Mouse (Mus musculus): ENCODE measurements at regions not wholly inside any gene's neighbourhood (a gene's known extent, or its start where the extent isn't known, plus 50 kb on each side); places are given as distances from the start of the nearest gene placed in this dataset.
A peak's percentile ranks its signal among the peaks of the same experiment; 100 is the strongest.
"Not testable (repeated sequence)": the region's sequence is repeated elsewhere in the genome, so short reads cannot be mapped to it uniquely, and the experiment has no call there.

DNA sequence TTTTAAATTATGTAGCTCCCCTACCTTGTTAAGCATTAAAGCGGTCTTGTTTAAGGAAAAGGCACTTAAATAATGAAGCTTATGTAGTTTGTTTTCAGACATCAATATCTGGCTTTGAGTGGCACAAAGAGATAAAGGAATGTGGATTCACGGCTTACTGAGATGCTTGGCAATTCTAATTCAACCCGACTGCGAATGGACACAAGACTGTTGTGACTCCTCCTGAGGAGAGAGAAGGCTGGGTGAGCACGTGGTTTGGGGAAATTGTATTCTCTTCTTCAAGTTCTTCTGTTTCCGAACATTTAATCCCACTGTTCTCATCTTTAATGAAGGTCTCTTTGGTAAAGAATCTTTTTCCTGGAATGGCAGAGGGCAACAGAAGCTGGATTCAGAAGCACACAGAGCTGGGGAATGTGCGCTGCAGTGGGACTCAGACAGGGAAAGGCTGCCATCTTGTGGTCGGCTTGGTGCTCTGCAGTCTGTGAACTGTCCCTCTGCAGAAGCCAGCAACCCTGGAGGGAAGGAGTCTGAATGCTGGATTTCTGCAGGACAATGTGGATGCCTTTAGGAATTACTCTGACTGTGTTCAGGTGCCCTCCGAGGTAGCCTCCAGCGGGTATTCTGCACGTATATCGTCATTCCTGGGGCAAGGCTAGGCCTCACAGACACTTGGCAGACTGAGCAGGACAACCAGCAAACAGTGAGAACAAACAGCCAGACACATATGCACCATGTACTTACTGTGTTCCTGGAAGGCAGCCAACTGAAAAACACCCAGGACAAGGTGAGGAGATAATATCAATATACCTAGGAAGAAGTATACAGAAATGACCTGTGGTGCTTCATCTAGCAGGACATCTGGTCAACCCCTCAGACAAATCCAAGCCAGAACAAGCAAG is 54.0 kb upstream of the Pax1 start:
- peak; percentile 30 to 80 for DNase-seq (ENCODE audit: low spot score in 2 of 2)

DNA sequence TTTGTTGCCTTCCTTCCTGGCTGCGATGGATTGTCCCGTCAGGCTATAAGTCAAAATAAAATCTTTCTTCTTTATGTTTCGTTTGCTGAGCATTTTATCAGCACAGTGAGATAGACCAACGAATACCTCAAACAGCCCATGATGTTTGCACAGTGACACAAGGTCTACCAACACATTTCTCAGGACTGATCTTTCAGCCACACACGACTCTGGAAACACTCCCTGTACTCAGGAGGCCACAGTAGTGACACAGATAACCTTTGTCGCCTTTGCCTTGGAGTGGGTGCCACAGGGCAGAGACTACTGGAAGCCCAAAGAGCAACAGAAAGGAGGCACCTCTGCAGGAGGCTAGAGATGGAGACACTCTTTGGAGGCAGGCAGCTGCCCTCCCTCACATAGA is 55.0 kb upstream of the Pax1 start:
- DNase-seq (ENCODE audit: low spot score in 2 of 2): no peak

DNA sequence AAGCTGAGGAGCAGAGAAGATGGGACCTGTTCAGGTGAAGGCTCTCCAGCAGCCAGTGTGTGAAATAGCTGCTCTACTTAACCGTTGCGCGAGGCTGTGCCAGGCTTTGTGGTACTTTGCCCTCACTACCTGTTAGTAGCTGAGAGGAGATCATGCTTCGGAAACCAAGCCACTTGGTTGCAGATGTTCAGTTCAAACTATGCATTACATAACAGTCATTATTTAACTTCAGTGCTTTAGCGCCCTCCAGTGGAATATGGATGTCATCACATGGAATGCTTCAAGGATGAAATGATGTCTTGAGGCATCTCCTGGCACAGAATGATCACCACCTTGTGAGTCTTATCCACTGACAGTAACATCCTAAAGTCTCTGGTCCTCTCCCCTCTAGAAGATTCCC is 56.5 kb upstream of the Pax1 start:
- DNase-seq (ENCODE audit: low spot score in 2 of 2): peak; percentile 23

DNA sequence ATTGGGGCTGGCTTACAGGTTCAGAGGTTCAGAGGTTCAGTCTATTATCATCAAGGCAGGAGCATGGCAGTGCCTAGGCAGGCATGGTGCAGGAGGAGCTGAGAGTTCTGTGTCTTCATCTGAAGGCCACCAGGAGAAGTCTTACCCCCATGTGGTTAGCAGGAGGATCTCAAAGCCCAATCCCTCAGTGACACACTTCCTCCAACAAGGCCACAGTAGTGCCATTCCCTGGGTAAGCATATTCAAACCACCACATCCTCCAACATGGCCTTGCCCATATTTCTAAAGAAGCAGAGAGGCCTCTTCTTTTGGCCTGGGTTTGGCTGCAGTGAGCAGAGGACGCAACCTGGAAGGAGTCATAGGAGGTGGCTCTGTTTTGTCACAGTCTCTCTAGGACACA is 61.2 kb upstream of the Pax1 start:
- DNase-seq (ENCODE audit: low spot score in 2 of 2): no peak

GRCm38 (mm10) chr2:147299359-147299758 is 62.4 kb upstream of the Pax1 start:
- DNase-seq (ENCODE audit: low spot score in 2 of 2): no peak

DNA sequence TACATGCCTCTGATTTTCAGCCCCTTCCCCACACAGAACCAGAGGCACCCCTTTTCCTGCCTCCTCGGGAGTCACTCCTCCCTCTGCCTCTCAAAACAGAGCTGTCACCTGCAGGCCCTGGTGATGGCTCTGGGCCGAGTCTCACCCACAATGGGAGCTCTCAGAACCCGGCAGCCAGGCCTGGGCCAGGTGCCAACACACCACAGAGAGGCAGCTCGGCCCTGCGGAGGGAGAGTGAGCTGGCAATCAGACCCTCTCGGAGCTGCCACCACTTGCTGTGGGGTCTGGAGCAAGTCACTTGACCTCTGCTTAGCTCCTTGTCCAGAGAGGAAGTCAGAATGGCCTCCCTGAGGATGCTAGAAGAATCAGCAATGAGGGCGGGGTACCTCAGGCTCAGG is 63.2 kb upstream of the Pax1 start:
- peak; percentile 82 to 83 for DNase-seq (ENCODE audit: low spot score in 2 of 2)

DNA sequence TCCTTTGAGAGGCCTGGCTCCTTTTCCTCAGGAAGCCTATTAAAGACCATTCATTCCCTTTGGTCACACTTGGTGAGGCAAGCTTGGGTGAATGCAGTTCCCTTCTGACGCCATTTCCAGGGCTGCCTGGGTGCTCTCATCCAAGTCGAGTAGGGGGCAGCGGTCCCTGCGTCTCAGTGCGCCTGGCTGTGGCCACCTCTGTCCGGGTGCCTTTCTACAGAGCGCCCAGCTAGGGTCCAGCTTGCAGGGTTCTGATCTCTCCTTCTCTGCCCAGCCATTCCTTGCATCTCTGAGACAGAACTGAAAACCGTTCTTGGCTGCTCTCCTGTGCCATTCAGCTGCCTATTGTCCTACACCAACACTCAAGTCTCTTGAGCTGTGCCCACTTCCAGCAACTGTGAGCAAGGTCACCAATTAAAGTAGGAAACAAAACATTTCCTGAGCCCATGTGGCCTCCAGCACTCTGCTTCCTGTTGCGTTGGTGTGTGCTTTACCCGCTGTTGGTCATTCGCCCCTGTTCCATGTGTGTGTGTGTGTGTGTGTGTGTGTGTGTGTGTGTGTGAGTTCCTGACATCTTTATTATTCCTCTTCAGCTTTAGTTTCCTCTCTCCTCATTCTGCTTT is 63.7 kb upstream of the Pax1 start:
- DNase-seq (ENCODE audit: low spot score in 2 of 2): no peak

GRCm38 (mm10) chr2:147294926-147295325 is 66.8 kb upstream of the Pax1 start:
- DNase-seq (ENCODE audit: low spot score in 2 of 2): not testable (repeated sequence)

GRCm38 (mm10) chr2:147293294-147293688 is 68.4 kb upstream of the Pax1 start:
- no peak for DNase-seq (ENCODE audit: low spot score in 2 of 2)

GRCm38 (mm10) chr2:147292387-147293293 is 69.1 kb upstream of the Pax1 start:
- no peak for DNase-seq (ENCODE audit: low spot score in 2 of 2)

DNA sequence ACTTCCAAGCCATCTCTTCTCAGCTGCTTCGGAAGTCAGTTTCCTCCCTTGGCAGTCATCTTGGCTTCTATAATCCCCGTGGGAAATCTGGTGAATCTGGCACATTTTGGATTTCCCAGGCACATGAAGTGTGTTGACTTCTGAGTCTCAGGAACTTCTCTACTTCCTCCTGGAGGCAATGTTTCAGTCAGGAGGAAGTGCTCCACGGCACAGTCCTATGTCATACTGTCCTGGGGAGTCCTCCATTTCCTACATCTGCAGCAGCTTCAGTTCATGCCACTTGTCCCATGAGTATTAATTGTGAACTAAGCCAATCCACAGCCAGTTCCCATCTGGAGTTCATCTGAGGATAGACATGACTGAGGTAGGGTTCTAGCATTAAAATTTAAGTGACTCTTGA is 78.3 kb upstream of the Pax1 start:
- DNase-seq (ENCODE audit: low spot score in 2 of 2): no peak

GRCm38 (mm10) chr2:147277636-147278035 is 83.6 kb upstream of the Nkx2-2 start:
- no peak for DNase-seq (ENCODE audit: low spot score in 2 of 2)

DNA sequence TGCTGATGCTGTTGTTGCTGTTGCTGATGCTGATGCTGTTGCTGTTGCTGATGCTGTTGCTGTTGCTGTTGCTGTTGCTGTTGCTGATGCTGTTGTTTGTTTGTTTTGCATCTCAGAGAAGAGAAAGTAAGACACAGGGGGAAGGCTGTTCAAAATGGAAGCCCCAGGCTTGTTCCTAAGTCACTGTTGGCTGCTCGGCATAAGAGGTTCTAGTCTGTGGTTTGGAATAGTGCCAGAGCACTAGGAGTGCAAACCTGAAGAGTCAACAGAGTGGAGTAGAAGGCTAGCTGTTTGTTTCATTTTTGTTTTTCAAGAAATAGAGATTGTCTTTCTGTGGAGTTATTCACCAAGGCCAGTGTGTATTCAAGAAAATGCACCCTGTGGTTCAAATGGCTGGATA is 75.1 kb upstream of the Nkx2-2 start:
- DNase-seq (ENCODE audit: low spot score in 2 of 2): no peak

DNA sequence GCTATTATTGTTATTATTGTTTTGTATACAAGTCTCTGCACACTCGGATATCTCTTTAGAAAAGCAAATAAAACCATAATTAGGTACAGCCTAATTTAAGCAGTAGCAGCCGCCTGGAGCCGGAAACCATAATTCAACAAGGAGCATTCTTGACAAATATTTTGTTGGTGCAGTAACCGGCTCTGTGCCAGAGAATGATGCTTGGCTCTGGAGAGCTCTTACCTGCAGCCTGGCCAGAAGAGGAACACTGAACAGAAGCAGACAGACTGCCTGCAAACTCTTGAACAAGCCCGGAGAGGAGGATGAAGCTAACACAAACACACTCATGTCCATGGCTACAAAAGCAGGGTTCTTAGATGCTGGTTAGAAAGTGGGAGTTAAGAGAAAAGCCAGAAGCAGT is 73.9 kb upstream of the Nkx2-2 start:
- DNase-seq (ENCODE audit: low spot score in 2 of 2): no peak

- DNase-seq (ENCODE audit: low spot score in 2 of 2): no peak
These were observed 73.2 kb upstream of the Nkx2-2 start for GRCm38 (mm10) chr2:147267257-147267656.

DNA sequence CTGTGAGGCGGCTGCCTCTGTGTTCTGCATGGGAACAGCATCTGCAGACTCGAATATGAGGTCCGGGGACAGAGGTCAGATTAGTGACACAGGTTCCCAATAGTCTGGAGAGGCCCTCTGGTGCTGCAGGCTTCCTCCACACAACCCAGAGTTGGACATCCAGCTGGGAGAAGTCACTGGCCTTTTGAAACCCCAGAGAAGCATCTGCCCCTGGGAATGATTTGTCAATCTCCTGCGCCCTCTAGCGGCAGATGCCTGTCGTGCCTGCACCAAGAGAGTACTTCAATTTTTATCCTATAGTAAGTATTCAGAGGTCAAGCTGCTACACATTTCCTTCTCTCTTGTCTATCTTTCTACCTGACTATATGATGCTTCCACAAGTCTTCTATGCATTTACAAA is 62.7 kb upstream of the Nkx2-2 start:
- peak in 1 of 2 experiments; percentile 36 for DNase-seq (ENCODE audit: low spot score in 2 of 2)

- no peak for DNase-seq (ENCODE audit: low spot score in 2 of 2)
These were observed 60.9 kb upstream of the Nkx2-2 start for GRCm38 (mm10) chr2:147254944-147255343.

DNA sequence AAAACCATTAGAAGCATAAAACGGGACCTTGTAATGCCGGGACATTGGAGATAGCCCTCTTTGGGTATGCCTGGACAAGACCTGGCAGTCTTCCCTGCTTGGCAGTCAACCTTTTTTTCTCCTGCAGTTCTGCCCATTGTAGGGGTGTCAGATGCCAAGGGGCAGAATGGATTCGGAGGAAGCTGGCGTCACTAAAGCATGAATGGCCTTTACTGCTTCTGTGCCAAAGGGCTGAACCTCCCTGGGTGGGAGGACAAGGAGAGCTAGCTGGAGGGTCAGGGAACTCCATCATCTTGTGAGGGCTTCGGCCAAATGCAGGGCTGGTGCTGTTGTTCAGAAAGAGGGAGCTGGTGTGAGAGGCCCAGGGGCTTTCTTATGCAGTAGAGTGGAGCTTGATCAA is 60.1 kb upstream of the Nkx2-2 start:
- peak; percentile 7 to 10 for DNase-seq (ENCODE audit: low spot score in 2 of 2)

GRCm38 (mm10) chr2:147247981-147248514 is 54.0 kb upstream of the Nkx2-2 start:
- no peak for DNase-seq (ENCODE audit: low spot score in 2 of 2)

GRCm38 (mm10) chr2:147247238-147247637 is 53.2 kb upstream of the Nkx2-2 start:
- DNase-seq (ENCODE audit: low spot score in 2 of 2): no peak

DNA sequence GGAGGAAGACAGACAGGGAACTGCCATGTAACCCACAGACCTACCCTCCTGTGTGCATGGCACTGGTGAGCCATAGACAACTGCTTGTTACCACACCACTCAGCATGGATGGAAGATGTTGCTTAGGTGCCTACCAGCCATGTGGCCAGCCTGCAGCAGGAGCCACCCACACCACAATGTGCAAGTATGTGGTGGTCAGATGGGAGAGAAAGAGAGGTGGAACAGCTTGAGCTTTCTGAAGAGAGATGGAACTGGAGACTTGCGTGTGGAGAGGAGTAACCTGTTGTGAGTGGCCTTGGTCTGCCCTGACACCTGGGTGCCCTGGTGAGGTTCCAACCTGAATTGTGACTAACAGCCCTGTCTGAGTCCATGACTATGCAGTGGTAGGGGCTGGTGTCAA is 50.4 kb upstream of the Nkx2-2 start:
- DNase-seq (ENCODE audit: low spot score in 2 of 2): no peak
